Mouse (Mus musculus) brain, embryonic 14.5 days (tissue): Measurements from ENCODE around the gene Dcaf8.

ENCODE experiments used
- CTCF ChIP-seq: fragments of 200-500 bp; IDR thresholded peaks from 2 replicates; pipeline ENCODE4 v1.5.1; 2012; ENCODE audit warnings: inconsistent platforms, mild to moderate bottlenecking, moderate library complexity, borderline replicate concordance; ENCODE audit not compliant: insufficient read depth, insufficient read length; ENCODE audit errors: extremely low read depth
- POLR2A ChIP-seq: fragments of 200-500 bp; IDR thresholded peaks from 2 replicates; pipeline ENCODE4 v1.6.1; 2012; ENCODE audit warnings: mild to moderate bottlenecking, inconsistent platforms, borderline replicate concordance; ENCODE audit not compliant: poor library complexity, insufficient read depth, insufficient read length, severe bottlenecking; ENCODE audit errors: extremely low read depth

- TF ChIP-seq CTCF = no peak
- TF ChIP-seq POLR2A = no peak
These were observed 25.2 kb upstream of the Dcaf8 start for GRCm38 (mm10) chr1:172122671-172123070.
